Mouse (Mus musculus) kidney, postnatal 4 days (tissue): ENCODE measurements around the gene Abr.
A peak's percentile ranks its signal among the peaks of the same experiment; 100 is the strongest.

ENCODE experiments used
- DNase-seq, 2 experiments: peaks; one replicate each; pipeline ENCODE4 v3.0.0; 2021; ENCODE audit warnings: mixed read lengths in 2 of 2

Abr gene

DNA sequence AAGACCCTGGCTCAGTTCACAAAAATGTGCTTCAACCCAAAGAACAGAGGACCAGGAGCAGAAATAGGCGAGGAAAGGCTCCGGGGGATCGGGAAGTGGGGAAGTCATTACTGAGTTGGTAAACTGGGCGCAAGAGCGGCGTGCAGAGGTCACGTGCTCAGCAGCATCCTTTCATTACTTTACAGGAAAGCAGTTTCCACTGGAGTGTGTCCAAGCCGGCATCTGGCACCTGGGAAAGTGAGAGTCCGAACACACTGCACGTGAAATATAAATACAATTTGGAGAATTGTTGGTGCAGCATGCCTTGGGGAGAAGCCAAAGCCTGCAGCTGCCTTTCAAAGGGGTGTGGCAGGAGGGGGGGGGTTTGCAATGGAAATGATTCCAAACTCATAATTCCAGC lies 220.7 kb downstream of the Abr start:
- DNase-seq = no peak

DNA sequence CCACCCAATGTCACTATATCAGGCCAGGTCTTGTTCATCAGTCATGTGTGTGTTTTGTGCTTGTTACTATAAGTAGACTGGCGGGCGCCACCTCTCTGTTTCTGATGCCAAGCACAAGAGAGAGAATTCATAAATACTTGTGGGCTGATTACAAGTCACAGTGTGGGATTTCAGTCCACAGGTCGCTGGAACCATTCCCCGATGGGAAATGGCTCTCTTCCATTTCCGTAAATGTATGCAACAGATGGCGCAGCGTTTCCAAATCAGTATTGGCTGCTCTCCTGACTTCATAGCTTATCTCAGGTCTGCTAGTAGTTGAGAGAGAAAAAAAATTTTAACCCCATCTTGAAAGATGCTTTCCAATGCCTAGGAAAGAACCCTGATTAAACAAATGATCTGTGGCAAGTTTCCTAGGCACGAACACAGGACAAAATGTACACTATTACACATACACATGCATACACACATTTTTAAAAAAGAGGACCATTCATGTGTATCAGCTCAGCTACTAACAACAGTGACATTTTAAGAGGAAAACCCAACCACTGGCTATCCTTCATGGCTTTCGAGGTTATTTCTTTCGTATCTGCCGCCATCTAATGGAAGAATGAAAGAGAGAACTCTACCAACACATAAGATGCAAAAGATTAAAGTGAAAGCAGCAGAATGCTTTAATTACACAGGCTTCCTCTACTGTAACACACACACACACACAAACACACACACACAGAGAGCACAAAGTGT lies 222.4 kb downstream of the Abr start:
- DNase-seq = peak; percentile 56 to 73

DNA sequence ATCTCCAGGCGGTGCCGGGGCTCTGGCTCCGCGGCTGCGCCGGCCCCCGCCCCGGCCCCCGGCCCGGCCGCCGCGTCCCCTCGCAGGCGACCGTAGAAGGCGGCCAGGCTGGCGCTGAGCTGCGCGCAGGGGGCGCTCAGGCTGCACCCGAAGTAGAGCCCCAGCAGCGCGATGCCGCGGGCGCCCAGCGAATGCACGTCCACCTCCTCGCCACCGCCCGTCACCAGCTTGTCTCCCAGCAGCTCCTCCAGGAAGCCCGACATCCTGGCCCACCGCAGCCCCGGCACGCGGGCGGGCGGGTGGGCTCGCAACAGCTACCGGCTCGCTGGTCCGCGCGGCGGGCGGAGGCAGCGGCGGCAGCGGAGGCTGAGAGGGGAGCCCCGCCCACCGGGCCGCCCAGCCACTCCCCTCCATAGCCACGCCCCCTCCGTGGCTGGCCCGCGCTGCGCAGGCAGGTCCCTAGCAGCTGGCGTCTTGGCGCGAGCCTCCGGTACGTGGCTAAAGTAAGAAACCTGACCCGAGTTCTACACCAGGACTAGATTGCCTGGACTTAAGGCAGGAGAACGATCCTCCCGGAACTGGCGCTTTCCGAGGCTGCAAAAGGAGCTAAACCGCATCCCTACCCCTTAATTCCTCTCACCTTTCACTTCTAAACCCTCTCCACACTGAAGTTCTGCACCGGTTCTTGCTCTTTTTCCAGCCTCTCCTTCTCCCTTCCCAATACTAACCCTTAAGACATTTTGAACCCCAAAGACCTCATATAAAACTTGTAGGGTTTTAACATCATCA lies 223.1 kb downstream of the Abr start, which contains the start of gene Nxn:
Gene Nxn (minus strand): TSS at position 343 of the 789 bp plus-strand sequence.
- DNase-seq = peak; percentile 96 to 97

DNA sequence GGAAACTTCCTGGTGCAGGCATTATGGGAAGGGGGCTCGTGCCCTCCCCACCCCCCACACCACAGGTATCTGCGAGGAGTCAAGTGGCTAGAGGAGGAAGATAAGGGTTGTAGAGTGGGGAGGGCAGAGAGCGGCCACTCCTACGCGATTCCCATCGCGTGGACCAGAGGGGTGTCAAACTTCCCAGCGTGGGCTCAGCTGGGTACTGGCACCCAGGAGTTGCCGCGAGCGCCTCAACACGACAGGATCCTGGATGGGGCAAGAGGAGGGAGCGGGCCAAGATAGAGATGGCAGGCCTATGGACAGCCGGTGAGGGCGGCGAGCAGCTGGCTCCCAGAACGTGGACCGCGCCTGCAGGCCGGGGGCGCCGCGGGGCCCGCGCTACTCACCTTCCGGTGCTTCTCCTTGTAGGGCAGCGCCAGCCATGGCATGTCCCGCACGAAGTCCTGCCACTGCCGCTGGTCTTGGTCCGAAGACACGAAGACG lies 223.8 kb downstream of the Abr start:
- DNase-seq = peak in 1 of 2 experiments; percentile 71

DNA sequence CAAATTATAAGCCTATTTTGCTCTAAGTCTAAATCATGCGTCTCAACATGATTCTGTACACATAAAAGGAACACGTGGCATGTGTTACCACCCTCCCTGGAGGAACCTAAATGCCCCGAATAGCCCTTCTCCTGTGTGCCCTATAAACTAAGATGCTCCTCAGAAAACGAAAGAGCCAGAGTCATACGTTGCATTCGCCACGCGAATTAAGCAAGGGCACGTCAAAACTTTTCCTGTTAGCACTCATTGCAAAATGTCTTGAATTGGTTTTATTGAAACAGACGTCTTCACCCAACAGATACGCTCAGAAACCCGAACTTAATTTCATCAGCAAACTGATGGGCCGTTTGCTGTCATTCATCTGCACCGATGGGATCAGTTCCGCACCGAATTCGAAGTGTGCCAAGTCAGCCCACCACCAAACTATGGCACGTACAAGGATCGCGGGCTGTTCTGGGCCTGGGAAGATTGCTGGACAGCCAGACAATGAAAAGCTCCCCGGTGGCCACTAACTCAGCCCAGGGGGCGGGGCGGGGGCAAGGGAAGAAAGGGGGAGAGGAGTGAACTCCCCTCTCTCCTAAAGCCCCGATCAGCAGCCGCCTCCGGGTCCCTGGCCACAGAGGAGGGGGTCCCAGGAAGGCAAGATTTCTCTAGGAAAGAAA lies 224.3 kb downstream of the Abr start:
- peak; percentile 76 to 80 for DNase-seq

DNA sequence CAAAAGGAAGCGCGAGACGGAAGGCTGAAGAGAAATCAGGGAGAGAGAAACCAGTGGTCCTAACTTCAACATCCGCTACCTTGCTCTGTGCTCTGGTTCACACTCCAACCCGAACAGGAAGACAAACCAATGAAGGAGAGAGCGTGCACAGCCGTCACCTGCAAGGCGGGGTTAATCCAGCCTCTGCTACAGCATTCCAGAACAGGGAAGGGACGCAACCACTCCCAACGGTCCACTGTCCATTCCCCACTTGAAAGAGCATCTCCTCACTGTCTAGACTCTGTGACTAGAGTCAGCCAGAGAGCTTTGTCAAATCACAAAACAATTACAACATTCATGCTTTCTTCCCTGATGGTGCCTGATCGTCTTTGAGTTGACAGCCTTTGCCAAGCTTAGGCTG lies 229.1 kb downstream of the Abr start:
- DNase-seq = no peak

DNA sequence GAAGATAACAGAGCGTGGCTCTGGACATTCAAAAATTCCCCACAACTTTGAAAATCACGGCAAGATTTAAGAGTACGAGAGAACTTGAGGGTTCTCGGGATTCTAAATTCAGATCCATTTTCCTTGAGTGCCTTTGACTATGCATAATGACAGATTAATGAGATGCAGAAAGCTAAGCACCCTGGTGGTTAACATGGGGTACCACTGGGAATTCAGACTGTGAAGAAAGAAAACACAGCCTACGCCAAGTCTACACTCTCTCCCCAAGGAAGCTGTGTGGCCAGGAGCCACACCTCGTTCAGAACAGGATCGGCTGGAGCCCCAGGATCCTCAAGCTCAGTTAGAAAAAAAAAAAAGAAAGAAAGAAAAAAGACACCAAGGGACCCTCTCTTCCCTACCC lies 229.6 kb downstream of the Abr start:
- DNase-seq = no peak

DNA sequence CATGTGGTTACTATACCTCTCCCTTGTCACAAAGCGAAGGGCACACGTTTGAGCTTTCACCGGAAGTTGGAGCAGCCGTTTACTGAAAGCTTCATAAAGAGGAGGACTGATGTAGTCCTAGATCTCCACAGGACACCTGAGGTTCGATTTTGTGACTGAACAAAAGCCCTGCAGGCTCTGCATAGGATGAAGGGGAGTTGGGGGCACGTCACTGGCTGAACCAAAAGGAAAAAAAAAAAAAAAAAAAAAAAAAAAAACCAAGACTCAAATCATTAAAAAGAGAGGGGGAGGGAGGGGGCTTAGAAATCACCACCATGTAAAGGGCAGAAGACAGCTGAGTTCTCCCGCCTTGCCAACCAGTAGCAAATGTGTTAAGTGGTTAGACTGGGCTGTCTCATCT lies 233.4 kb downstream of the Abr start:
- no peak for DNase-seq

DNA sequence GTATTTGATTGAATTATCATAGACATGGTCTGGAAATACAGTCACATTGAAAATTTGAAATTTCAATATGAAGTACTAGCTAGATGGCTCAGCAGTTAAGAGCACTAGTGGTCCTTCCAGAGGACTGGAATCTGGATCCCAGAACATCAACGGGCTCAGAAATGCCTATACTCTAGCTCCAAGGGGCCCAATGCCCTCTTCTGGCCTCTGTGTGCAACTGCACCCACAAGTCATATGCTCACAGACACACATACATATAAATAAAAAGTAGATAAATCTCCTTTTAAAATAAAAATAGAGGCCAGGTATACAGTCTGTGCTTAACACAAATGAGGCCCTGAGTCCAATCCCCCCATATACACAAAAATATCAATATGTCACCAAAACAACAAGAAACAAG lies 235.0 kb downstream of the Abr start:
- DNase-seq = no peak

DNA sequence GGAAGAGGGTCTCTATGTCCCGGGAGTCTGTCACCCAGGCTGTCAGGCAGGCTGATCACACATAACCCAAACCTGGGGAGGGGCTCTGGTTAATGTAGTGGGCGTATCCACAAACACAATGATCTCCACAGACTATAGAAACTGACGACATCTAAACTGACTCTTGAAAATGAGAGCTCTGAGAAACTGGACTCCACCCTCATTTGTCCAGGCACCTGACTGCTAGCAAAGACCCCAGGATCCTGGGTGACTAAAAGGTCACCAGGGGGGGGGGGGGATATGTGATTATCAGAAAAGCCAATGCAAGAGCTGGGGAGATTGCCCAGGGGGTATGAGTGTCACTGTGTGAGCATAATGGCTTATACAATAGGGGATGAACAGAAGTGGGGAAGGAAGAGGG lies 236.4 kb downstream of the Abr start:
- no peak for DNase-seq

DNA sequence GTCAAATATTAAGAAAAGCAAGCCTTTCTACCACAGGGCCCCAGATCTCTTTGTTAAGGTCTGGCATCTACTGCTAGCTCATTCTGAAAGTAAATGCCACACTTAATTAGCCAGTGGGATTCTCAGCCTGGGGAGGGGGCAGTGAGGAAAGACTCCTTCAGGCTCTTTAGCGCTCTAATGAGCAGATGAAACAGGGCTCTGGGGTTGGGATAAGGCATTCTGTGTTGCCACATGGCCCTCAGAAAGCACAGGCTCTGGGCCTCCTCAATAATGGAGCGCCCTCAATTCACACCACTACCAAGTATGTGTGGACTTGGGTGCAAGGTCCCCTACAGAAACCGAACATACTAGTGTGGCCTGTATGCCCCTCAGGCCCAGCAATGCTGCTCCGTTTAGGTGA lies 237.1 kb downstream of the Abr start:
- DNase-seq = no peak

DNA sequence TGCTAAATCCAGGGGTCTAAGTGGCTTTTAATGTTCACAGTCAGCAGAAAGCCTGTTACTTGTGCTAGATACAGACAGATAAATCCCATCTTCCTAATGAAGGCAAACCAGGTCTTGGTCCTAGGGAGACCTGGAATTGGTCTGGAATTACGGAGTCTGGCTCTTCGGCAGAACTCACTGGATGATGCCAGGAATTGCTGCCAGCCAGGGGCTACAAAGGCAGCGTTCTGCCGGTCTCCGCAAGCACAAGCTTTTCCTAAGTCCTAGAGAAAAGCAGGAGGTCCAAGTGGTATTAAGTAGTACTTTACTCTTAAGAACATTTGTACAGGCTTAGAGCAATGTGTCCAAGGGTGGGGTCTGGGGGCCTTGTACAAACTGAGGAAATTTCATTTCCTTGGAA lies 237.8 kb downstream of the Abr start:
- DNase-seq = no peak

DNA sequence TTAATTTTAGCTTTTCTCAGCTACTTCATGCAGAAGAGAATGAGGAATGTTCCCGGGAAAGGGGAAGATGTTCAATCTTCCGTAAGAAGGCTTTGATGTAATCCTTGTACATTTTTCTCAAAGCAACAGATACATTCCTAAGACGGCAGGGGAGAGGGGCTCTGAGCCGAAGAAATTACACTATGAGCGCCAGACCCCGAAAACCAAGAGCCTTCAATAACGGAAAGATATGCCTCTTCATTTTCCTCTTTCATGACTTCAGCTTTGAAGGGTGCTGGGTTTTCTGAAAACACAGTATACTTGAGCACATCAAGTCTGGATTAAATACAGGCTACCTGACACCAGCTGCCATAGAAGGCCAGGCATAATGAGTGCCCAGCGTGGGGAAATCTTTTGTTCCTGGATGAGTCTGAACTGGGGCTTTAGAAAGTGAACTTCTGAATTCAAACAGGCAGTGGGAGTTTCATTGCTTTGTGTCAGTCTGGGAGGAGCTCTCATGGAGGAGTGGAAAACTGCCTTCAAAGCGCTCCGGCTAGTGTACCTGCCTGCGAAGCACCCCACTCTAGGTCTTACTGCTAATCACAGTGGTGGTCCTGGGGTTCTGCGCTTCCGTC lies 239.3 kb downstream of the Abr start:
- no peak for DNase-seq

DNA sequence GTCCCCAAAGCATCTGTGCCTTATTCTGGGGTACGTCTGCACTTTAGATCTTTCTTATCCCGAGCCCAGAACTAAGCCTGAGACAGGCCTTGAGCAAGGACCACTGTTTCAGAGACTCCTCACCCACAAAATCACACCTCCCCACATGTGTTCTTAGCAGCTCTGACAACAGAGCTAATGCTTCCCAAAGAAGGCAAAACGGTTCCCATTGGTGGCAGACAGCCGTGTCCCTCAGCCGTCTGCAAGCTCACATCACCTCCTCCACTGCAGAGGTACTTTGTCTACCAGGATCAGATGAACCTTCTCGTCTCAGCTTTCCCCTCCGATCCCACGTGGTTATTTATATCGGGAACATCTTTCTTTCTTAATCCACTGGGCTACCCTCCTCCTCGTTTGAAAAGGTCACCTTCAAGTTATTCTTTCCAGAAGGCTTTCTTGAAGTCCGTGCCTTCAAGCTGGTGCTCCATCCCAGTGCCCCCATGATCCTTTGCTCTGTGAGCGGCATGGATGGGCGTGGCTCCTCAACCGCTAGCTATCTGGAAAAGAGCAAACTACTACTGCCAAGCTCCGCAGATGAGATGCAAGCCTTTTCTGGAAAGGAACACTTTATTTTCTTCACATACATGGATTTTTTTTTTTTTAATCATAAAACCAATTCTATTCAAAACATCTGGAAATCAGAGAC lies 240.8 kb downstream of the Abr start:
- no peak for DNase-seq

DNA sequence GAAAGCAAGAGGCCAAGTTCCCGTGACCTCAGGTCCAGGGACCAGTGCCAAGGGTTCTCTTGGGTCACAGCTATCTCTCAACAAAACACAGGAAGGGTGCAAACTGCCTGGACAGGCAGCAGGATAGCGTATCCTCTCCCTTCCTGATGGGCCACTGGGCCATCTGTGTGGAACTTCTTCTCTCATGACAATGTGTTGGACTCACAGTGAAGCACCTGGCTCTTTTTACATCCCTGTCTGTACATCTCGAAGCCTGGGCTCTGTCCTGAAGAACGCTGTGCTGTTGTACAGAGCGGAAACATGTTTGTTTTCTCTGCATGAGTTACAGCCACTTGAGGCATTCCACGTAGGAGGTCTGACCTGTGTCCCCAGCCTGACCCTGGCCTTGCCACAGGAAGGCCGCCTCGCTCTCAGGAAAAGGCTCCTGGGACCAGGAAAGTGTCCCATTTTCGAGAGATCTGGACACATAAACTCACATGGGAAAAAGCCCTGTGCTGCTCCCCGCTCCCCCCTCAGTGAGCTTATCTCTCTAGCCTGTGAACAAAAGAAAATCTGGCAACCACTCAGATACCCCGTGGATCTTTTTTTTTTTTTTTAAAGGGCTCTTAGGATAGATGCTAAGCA lies 242.1 kb downstream of the Abr start:
- peak; percentile 78 to 85 for DNase-seq

DNA sequence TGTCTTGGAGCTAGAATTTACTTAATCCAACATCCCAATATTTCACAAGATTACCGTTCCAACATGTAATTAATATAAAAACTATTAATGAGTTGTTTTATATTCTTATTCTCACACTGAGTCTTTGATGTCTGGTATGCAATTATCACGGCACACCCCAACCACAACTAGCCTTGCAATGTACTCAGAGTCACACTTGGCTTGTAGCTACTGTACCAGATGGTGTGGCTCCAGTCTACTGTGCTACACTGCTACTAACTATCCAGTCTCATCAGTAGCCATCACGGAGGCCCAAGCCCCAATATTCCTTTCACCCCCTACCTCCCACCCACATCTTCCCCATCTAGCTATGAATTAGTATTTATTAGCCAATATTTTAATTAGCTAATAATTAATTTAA lies 245.7 kb downstream of the Abr start:
- no peak for DNase-seq

DNA sequence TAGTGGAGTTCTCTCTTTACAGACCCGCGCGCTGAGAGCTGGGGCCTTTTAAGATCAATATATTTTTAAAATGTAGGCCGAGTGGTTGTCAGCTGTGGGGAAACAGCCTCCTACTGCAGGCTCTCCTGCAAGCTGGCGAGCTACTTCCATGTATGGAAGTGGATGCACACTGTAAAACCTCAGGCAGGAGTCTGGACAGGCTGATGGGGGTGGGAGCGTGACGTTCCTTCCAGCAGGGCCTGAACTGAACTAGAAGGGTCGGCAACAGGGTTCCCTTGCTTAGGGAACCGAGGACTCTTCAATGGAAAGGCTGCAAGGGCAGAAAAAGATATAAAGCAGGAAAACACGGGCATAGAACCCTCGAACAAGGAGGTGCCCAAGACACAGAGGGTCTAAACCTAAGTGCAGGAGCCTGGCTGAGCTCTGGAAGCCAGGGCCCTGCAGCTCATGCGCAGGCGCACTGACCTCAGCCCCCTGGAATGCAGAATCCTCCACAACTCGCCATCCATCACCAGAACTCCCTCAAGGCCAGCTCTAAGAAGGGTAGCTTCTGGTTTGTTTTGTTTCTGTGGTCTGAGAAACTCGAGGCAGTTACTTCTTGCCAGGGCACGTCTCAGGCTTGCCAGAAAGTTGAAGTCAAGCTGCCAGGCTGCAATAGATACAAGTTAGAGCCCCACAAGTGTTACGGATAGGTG lies 247.5 kb downstream of the Abr start:
- DNase-seq = peak; percentile 87 to 93

DNA sequence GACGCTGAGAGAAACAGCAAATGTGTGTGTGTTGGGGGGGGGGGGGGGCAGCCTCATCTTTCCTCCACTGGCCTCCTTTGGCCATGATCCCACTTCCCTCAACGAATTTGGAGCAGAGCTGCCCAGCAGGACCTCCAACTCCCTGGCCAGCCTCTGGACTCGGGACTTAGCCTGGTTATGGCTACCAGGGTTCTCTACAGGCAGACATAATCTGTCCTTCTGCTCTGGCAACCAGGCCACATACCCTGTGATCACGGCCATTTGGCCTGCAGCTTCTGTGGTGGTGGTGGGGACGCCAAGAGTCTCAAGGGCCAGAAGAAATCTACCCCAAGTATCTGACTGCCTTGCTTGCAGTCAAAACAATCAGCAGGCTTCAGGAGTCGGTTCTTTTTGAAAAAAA lies 249.6 kb downstream of the Abr start:
- DNase-seq = no peak

DNA sequence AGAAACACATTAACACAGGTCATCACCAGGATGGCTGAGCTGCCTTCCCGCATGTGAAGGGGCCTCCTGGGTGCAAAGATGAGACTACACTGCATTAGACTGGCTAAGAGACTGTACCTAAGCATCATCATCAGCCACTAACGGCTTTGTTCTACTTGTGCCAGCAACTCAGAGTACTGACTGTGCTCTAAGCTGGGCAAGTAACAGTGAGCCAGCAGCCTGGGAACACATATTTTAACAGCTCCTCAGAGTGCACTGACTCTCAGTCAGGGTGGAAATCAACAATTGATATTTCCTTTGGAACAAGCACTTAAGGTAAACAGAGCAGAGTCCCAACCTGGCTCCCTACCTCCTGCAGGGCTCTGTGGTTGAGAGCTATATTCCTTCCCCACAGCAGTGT lies 250.0 kb downstream of the Abr start:
- no peak for DNase-seq

DNA sequence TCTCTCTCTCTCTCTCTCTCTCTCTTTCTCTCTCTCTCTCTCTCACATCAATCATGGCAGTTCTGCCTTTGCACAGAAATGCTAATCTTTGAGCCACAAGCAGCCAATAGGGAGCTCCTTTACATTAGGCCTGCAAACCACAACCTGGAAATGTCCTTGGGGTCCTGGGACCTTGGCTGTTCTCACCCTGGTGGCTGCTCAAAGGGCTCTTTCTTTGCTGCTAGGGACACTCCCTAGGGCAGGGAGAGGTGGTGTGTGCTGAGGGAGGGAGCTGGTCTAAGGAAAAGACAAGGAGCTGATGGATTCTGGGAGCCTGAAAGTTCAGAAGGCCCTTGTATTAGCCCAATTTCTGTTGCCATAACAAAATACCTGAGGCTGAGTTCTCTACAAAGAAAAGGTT lies 251.6 kb downstream of the Abr start:
- DNase-seq = no peak
